Mouse (Mus musculus) forebrain, embryonic 13.5 days (tissue): ENCODE data around the gene Gpx3. TPM values are rescaled to one million over a fixed set of nuclear protein-coding genes. Genes with fewer than 3 reads are reported as not detected.

Experiments
- ATAC-seq: fragments of 200-750 bp; cut with Nextera tagmentation; 2 replicates; pipeline ENCODE4 v1.8.0; 2017
- H3K27ac ChIP-seq: fragments of 300-500 bp; sonication (generic); 2 replicates; pipeline ENCODE4 v1.5.1; 2015; ENCODE audit warnings: inconsistent platforms, mild to moderate bottlenecking, moderate library complexity
- H3K27me3 ChIP-seq: fragments of 300-500 bp; sonication (generic); 2 replicates; pipeline ENCODE4 v1.6.1; 2015; ENCODE audit warnings: mild to moderate bottlenecking, inconsistent platforms
- H3K36me3 ChIP-seq: fragments of 300-500 bp; sonication (generic); 2 replicates; pipeline ENCODE4 v1.6.1; 2015; ENCODE audit warnings: mild to moderate bottlenecking, inconsistent platforms; ENCODE audit not compliant: poor library complexity, severe bottlenecking
- H3K4me1 ChIP-seq: fragments of 300-500 bp; sonication (generic); 2 replicates; pipeline ENCODE4 v1.6.1; 2015; ENCODE audit warnings: inconsistent platforms
- H3K4me2 ChIP-seq: fragments of 300-500 bp; sonication (generic); 2 replicates; pipeline ENCODE4 v1.6.1; 2015; ENCODE audit warnings: inconsistent platforms, mild to moderate bottlenecking, moderate library complexity
- H3K4me3 ChIP-seq: fragments of 300-500 bp; sonication (generic); 2 replicates; pipeline ENCODE4 v1.5.1; 2015; ENCODE audit warnings: mild to moderate bottlenecking, inconsistent platforms
- H3K9ac ChIP-seq: fragments of 300-500 bp; sonication (generic); 2 replicates; pipeline ENCODE4 v1.6.1; 2015; ENCODE audit warnings: mild to moderate bottlenecking, inconsistent platforms
- H3K9me3 ChIP-seq: fragments of 300-500 bp; sonication (generic); replicated peaks from 2 replicates; pipeline ENCODE4 v1.6.1; 2016; ENCODE audit warnings: inconsistent platforms
- WGBS: fragments of 180-500 bp; shearing (Covaris S2); methylation state at CpG from one replicate; pipeline ENCODE4 v1.1.7; 2015; 5-methylcytosine and 5-hydroxymethylcytosine counted together
- polyA plus RNA-seq: library from polyadenylated mRNA; unstranded; fragments of >200 nt; fragmentation: Nextera tagmentation; extraction: Ambion mirVana; gene quantifications from 2 replicates; pipeline ENCODE4 v1.2.1, GENCODE M21; 2015

The Gpx3 gene
- polyA plus RNA-seq, 1 experiment from 2014 or later = 17.9 TPM

DNA sequence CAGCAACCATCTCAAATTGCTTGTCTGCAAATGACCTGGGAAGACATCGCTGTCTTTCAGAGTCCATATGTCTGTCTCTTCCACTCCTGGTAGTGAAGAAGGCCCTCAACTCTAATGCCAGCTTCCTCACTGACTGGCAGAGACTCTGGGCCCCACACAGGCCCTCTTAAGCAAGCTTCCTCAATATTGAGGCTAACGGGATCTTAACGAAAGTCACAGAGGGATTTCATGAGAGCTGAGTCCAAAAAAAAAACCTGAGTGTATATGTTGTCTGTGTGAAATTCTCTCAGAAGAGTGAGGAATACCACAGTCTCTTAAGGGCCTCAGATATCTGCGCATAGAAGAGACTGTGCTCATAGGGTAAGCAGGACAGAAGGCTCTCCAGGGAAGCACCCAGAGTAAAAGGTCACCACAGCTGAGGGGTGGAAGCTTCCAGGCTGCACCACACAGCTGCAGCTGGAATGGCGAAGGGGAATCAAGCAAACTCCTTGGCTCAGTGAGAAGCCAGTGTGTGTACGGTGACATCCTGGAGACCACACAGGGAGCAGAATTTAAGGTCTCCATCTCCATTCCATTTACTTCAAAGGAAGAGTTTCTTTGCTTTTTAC, 18.8 kb downstream of the Gpx3 start:
- Histone ChIP-seq H3K4me1 (no peaks in the 10 kb centered on the region), H3K27ac (no peak overlapping the region), H3K9ac (no peak overlapping the region), H3K9me3 (no peaks in the 10 kb centered on the region), H3K36me3 (peaks cover 47% of the 10 kb centered on the region), H3K27me3 (no peaks in the 10 kb centered on the region), H3K4me2 (no peak overlapping the region), H3K4me3 (no peak overlapping the region)
- no peak for ATAC-seq
- 88% methylated on average over 6 of the region's 6 CpGs for WGBS

DNA sequence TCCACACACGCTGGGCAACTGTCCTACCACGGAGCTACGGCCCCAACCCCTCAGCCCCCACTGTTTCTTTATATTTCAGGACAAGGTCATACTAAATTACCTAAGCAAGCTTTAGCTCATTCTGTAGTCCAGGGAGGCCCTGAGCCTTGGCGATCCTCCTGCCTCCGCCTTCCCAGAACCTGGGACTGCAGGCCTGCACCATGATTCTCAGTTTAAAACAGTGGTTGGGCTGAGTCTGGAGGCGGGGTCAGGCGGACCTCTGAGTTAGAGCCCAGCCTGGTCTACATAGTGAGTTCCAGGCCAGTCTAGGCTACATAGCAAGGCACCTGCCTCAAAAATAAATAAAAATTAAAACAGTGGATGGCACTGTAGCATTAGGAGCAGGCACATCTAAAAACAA, 19.5 kb downstream of the Gpx3 start:
- H3K4me1 ChIP-seq = no peaks in the 10 kb centered on the region
- H3K9me3 ChIP-seq = no peaks in the 10 kb centered on the region
- no peak overlapping the region for H3K9ac ChIP-seq
- peaks cover 47% of the 10 kb centered on the region for H3K36me3 ChIP-seq
- WGBS = 48% methylated on average over 7 of the region's 7 CpGs
- no peaks in the 10 kb centered on the region for H3K27me3 ChIP-seq
- H3K4me2 ChIP-seq = no peak overlapping the region
- H3K27ac ChIP-seq = no peak overlapping the region
- no peak for ATAC-seq
- no peak overlapping the region for H3K4me3 ChIP-seq

DNA sequence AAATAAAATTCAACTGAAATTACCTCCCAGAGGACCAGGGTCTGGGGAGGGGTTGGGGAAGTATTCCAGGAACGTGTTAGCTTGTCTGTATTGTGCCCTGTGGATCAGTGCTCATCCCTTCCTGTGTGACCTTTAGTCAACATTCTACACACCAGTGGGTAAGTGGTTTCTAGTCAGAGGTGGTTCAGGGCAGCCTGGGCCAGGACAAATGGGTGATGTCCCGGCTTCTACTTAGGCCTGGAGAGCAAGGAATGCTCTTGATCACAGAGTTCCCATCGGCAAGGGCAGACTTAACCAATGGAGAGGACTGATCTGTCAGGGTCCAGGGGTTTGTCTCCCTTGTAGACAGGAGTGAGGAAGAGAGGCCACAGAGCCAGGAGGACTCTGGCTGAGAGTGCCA, 20.2 kb downstream of the Gpx3 start:
- 94% methylated on average over 3 of the region's 3 CpGs for WGBS
- no peak overlapping the region for H3K27ac ChIP-seq
- H3K27me3 ChIP-seq = no peaks in the 10 kb centered on the region
- H3K4me2 ChIP-seq = no peak overlapping the region
- H3K4me3 ChIP-seq = no peak overlapping the region
- peaks cover 40% of the 10 kb centered on the region for H3K36me3 ChIP-seq
- H3K4me1 ChIP-seq = no peaks in the 10 kb centered on the region
- H3K9me3 ChIP-seq = no peaks in the 10 kb centered on the region
- ATAC-seq = no peak
- no peak overlapping the region for H3K9ac ChIP-seq

DNA sequence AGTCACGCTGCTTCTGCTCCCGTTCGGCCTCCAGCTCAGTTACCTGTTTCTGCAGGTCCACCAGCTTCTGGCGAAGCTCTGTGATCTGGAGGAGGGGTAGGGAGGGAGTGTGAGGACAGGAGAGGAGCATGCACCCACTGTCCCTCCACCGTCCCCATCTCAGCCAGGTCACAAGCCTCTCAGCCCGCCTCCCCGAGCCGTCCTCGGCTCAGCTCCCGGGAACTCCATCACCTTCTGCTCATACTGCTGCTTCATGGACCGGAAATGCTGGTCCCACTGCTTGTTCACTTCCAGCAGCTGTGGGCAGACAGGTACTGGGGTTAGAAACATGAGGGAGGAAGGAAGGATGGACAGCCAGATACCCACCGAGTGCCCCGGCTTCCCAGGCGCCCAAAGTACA, 21.9 kb downstream of the Gpx3 start:
- H3K36me3 ChIP-seq = peaks cover 32% of the 10 kb centered on the region
- 94% methylated on average over 14 of the region's 14 CpGs for WGBS
- no peak overlapping the region for H3K4me3 ChIP-seq
- no peaks in the 10 kb centered on the region for H3K4me1 ChIP-seq
- ATAC-seq = no peak
- H3K27ac ChIP-seq = no peak overlapping the region
- no peaks in the 10 kb centered on the region for H3K9me3 ChIP-seq
- H3K9ac ChIP-seq = no peak overlapping the region
- no peaks in the 10 kb centered on the region for H3K27me3 ChIP-seq
- no peak overlapping the region for H3K4me2 ChIP-seq

DNA sequence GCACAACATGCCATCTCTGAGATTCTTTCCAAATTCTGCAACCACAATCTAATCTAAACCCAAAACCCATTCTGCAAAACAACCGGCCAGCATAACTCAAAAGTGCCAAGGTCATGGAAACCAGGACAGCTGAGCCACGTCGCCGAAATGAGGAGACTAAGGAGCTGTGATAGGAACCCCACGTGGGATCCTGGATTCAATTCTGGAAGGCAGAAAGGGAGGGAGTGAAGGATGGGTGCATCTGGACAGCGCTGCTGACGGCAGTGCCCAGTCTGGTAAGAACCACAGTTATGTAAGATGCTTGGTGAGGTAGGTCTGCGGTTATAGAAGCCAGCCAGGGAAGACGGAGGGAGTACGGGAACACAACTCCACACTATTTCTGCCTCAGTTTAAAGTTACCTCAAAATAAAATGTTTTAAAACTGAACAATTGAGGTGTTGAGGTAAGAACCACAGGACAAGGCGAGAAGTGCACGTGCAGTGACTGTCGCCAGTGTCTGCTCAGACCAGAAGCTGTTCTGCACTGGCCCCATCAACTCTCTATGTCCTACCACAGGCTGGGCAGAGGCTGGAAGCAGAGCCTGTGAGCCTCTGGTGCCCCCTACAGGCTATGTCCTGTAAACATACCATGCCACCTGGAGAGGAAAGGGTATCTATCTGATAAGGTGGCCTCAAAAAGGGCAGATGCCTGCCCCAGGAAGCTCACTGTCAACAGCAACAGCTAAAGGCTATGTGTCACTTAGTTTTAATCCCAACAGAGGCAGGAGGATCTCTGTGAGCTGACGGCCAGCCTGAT, 25.3 kb downstream of the Gpx3 start:
- no peak overlapping the region for H3K9ac ChIP-seq
- no peak overlapping the region for H3K4me3 ChIP-seq
- H3K36me3 ChIP-seq = peaks cover 26% of the 10 kb centered on the region
- no peak overlapping the region for H3K27ac ChIP-seq
- no peaks in the 10 kb centered on the region for H3K4me1 ChIP-seq
- 81% methylated on average over 14 of the region's 14 CpGs for WGBS
- no peaks in the 10 kb centered on the region for H3K9me3 ChIP-seq
- H3K27me3 ChIP-seq = no peaks in the 10 kb centered on the region
- H3K4me2 ChIP-seq = no peak overlapping the region
- peak; percentile 45; the same call in 1 of the 2 replicates for ATAC-seq

DNA sequence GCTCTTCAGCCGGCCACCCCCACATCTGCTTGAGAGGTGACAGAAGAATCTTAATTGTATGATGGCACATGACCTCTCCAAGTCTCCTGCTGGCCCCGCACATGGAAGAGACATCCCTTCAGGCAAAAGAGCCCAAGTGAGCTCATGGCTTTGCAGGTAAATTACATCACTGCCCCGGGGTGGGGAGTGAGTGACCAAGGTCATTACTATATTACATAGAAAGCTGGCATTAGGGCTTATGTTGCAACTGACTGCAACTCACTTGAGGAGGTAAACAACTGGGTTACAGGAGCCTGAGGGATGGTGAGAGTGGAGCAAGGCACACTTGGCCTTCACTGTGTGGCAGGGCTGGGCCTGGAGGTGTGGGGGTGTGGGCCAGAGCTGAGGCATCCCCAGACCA, 26.0 kb downstream of the Gpx3 start:
- no peaks in the 10 kb centered on the region for H3K4me1 ChIP-seq
- H3K4me3 ChIP-seq = no peak overlapping the region
- peaks cover 24% of the 10 kb centered on the region for H3K36me3 ChIP-seq
- no peak overlapping the region for H3K27ac ChIP-seq
- no peak overlapping the region for H3K4me2 ChIP-seq
- H3K9ac ChIP-seq = no peak overlapping the region
- no peaks in the 10 kb centered on the region for H3K9me3 ChIP-seq
- ATAC-seq = no peak
- H3K27me3 ChIP-seq = no peaks in the 10 kb centered on the region
- WGBS = 88% methylated on average over 3 of the region's 3 CpGs

DNA sequence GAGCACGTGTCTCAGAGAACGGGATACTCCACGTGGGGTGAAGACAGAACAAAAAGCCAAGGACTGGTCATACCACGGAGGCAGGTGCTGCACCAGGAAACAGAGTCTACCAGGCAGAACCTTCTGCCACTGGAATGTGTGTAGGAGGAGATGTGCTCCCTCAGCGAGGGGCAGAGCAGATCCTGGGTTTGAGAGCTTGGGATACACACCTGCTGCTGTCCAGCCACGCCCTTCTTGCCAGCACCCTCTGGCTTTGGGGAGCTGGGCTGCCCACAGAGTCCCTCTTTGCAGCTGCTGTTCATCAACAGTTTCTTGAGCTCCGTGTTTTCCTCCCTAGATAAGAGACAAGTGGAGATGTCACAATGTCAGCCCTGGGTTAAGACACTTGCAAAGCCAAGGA, 26.6 kb downstream of the Gpx3 start:
- Histone ChIP-seq H3K4me1 (no peaks in the 10 kb centered on the region), H3K36me3 (peaks cover 28% of the 10 kb centered on the region), H3K27me3 (no peaks in the 10 kb centered on the region), H3K4me2 (no peak overlapping the region), H3K9me3 (no peaks in the 10 kb centered on the region), H3K27ac (no peak overlapping the region), H3K4me3 (no peak overlapping the region), H3K9ac (no peak overlapping the region)
- 81% methylated on average over 7 of the region's 7 CpGs for WGBS
- ATAC-seq = no peak

DNA sequence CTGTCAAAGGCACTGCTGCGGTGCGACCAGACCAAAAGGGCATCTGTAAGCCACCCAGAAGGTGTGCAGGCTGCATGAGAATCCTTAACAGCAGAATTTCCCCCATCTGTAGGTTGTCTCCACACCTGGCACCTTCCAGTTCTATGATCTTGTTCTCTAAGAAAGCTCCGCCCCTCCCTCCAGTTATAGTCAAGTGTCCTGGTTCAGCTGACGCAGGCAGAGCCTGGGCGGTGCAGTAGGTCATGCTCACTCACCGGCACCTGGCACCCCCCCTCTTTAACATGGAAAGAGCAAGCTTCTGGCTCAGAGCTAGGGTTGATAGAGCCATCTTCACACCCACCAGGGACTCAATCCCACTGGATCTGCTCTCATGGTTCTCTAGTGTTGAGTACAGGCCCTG, 27.0 kb downstream of the Gpx3 start:
- ATAC-seq = no peak
- H3K9ac ChIP-seq = no peak overlapping the region
- 96% methylated on average over 6 of the region's 6 CpGs for WGBS
- no peaks in the 10 kb centered on the region for H3K27me3 ChIP-seq
- no peak overlapping the region for H3K27ac ChIP-seq
- H3K4me2 ChIP-seq = no peak overlapping the region
- peaks cover 27% of the 10 kb centered on the region for H3K36me3 ChIP-seq
- no peak overlapping the region for H3K4me3 ChIP-seq
- no peaks in the 10 kb centered on the region for H3K9me3 ChIP-seq
- H3K4me1 ChIP-seq = no peaks in the 10 kb centered on the region

DNA sequence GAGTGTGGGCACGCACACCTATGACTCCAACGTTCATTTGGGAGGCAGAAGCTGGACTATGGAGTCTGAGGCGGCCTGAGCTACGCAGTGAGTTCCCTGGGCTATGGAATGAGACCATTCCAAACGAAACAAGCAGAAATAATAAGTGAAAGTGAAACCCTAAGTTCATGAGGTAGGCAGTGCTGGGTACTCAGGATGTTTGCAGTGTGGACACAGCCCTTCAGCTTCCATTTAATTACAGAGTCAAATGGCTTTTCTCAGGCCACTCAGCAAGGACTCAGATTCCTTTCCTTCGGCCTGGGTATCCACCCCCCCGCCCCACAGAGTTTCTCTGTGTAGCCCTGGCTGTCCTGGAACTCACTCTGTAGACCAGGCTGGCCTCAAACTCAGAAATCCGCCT, 27.5 kb downstream of the Gpx3 start:
- Histone ChIP-seq H3K27me3 (no peaks in the 10 kb centered on the region), H3K36me3 (peaks cover 27% of the 10 kb centered on the region), H3K9ac (no peak overlapping the region)

DNA sequence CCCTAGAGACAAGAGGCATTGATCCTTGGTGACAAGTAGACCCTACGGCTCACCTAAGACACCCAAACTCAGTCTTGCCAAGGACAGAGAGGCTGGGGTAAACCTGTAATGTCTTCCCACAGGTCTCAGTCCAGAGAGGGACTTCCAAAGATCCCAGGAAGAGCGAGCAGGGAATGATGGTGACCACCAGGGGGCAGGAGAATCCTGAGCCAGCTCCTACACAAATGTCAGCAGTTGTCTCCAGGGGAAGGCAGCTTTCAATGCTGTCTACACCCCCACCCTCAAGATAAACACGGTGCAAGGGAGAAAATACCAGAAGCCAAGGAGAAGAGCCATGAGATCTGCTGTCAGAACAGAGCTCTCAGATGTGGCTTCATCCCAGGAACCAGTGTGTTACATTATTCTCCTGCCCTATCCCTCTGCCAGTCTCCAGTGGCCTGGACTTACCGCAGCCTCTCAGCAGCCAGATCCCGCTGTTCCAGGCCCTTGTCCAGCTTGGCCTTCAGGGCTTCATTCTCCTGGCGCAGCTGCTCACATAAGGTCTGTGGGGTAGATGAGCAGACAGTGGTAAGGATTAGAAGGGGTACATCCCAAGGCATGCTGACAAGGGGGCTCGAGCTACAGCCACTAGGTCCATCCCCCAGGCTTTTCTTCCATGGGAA, 28.2 kb downstream of the Gpx3 start:
- H3K4me2 ChIP-seq = no peak overlapping the region
- no peaks in the 10 kb centered on the region for H3K27me3 ChIP-seq
- H3K4me1 ChIP-seq = peaks cover 2% of the 10 kb centered on the region; the same call in 1 of the 2 replicates
- H3K36me3 ChIP-seq = peaks cover 27% of the 10 kb centered on the region
- no peak overlapping the region for H3K27ac ChIP-seq
- WGBS = 75% methylated on average over 7 of the region's 7 CpGs
- ATAC-seq = no peak
- H3K4me3 ChIP-seq = no peak overlapping the region
- H3K9me3 ChIP-seq = no peaks in the 10 kb centered on the region
- H3K9ac ChIP-seq = no peak overlapping the region

More for the DNA sequence above, 27.5 kb downstream of the Gpx3 start:
- ATAC-seq = no peak
- Histone ChIP-seq H3K9me3 (no peaks in the 10 kb centered on the region), H3K4me1 (no peaks in the 10 kb centered on the region), H3K27ac (no peak overlapping the region), H3K4me2 (no peak overlapping the region), H3K4me3 (no peak overlapping the region)
- WGBS = 86% methylated on average over 8 of the region's 8 CpGs

DNA sequence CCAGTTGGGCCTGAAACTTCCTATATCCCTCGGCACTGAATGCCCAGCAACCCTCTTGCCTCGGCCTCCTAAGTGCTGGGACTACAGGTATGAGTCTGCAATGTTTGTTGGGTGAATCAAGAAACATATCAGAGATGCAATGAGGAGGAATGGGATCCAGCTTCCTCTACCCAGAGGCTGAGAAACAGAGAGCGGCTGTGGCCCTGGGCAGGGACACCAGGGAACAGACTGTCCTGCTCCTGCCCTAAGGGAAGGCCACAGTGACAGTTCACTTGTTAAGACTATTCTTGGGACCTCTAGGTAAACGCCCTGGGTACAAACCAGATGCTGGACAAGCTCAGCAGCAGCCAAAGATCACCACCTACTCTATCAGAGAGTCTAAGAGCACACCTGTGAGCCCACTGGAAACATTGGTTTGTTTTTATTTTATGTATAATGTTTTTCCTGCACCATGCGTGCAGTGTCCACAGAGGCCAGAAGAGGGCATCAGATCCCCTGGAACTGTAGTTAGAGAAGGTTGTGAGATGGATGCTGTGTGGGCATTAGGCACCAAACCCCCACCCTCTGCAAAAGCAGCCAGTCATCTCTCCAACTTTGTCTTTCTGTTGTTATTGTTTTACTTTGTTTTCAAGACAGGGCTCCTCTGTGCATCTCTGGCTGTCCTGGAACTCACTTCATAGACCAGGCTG, 29.3 kb downstream of the Gpx3 start:
- Histone ChIP-seq H3K27ac (no peak overlapping the region), H3K4me3 (no peak overlapping the region), H3K9ac (no peak overlapping the region), H3K36me3 (peaks cover 17% of the 10 kb centered on the region; the same call in 1 of the 2 replicates), H3K4me1 (peaks cover 12% of the 10 kb centered on the region), H3K9me3 (no peaks in the 10 kb centered on the region), H3K4me2 (no peak overlapping the region), H3K27me3 (no peaks in the 10 kb centered on the region)
- no peak for ATAC-seq
- 62% methylated on average over 5 of the region's 5 CpGs for WGBS

DNA sequence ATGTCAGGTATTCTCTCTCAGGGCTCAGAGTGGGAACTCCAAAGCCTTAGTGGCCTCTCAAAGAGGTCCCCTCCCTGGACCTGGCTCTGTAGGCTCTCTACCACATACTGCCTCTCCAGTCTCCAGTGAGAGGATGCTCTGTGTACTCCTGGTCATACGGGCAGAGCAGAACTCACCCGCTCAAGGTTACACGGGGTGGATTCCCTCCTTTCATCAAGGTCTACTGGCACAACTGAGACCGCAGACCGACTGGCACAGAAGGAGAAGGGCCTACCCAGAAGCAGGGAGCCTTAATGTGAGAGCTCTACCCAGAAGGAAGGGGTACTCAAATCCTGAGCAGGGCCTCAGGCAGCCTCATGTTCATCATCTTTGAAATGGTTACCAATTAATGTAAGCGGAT, 30.3 kb downstream of the Gpx3 start:
- 94% methylated on average over 6 of the region's 6 CpGs for WGBS
- ATAC-seq = no peak

More for the DNA sequence above, 30.3 kb downstream of the Gpx3 start:
- H3K9me3 ChIP-seq = no peaks in the 10 kb centered on the region
- no peaks in the 10 kb centered on the region for H3K27me3 ChIP-seq
- peaks cover 21% of the 10 kb centered on the region; the same call in 1 of the 2 replicates for H3K36me3 ChIP-seq
- H3K9ac ChIP-seq = no peak overlapping the region
- no peak overlapping the region for H3K4me2 ChIP-seq
- no peak overlapping the region for H3K27ac ChIP-seq
- H3K4me1 ChIP-seq = peaks cover 12% of the 10 kb centered on the region
- H3K4me3 ChIP-seq = no peak overlapping the region
